Mouse (Mus musculus) skeletal muscle tissue, adult 2 months (tissue): ENCODE results near the gene Micall1.
A peak's percentile ranks its signal among the peaks of the same experiment; 100 is the strongest.

Experiments used
- DNase-seq: peaks from one replicate; pipeline ENCODE4 v3.0.0-alpha.2; 2012; ENCODE audit warnings: low read depth, low spot score

The Micall1 gene

DNA sequence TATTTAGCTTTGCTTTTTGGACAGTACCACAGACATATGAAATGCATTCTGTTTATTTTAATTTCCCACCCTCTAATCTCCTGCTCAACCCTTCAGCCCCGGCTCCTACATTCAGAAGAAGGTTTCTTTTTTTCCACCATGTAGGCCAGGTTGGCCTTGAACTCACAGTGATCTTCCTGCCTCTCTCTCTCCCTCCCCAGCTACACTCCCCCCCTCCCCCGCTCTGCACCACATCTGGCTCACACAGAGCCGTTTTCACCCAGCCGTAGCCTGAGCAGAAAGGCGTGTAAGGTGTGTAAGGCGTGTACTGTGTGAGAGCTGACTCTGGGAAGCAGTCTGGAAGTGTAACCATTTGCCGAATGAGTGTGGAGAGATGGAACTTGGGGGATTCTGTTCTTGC is 20.6 kb downstream of the Micall1 start:
- no peak for DNase-seq

- DNase-seq: no peak
These were observed 22.1 kb downstream of the Micall1 start for GRCm38 (mm10) chr15:79130782-79131181.

- DNase-seq: peak; percentile 93
These were observed 22.7 kb downstream of the Micall1 start for GRCm38 (mm10) chr15:79131442-79131841.

DNA sequence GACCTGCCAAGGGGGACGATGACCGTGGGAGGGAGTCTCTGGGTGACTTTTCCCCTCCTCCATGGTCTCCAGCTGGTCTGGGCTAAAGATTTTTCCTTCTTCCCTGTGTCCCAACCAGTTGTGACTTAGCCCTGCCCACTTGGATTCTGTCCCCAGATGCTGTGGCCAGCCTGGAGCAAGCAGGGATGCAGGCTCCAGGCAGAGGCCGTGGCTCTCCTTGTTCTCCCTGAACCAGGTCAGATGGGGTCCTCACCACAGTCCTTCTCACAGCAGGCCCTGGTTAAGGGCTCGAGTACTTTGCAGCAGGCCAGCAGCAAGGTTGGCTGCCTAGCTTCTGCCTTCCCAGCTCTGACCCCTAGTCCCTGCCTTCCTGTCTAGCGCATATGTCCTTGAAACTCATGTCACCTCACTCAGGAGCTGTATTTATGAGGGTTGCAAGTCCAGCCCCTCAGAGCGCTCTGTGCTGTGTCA is 24.5 kb downstream of the Micall1 start:
- no peak for DNase-seq

DNA sequence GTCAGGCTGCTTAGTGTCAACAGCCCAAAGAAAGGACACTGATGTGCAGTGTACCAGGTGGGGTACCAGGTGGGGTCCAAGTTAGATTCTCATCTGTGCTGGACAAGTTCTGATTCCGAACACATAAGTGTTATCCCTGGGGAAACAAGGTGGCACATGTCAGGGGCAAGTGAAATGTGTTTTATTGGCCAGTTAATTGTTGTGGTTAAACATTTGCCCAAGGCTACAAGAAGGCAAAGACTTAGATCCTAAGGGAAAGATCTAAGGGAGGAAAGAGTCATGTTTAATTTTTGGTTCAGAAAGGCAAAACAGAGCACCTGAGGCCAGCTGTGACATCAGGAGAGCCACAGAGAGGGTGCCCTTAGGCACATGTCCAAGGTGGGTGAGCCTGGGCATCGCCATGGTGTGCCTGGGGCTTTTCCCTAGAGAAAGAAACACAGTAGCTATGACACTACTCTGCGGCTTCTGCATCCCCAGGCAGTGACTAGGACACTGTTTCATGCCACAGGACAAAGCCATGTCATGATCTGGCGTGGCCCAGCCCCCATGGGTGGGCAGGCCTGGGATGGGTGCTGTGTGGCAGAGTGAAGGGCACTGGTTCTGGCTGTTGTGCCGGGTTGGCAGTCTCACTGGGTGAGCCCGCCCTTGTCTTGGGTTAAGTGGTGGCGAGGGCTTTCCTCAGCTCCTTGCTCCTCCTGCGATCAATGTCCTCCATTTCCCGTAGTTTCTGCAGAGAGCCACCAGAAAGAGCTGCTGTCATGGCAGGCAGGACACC is 26.0 kb downstream of the Micall1 start:
- no peak for DNase-seq

- DNase-seq: no peak
These were observed 26.6 kb downstream of the Micall1 start for GRCm38 (mm10) chr15:79135332-79135731.

GRCm38 (mm10) chr15:79135783-79136575 is 27.3 kb downstream of the Micall1 start:
- DNase-seq: no peak

- DNase-seq: no peak
These were observed 30.9 kb downstream of the Micall1 start for GRCm38 (mm10) chr15:79139640-79140039.

- DNase-seq: peak; percentile 92
These were observed 32.3 kb downstream of the Micall1 start, which contains the start of the genes Polr2f and 1700088E04Rik for GRCm38 (mm10) chr15:79140866-79141565. Gene Polr2f, plus strand, starts transcription at chr15:79141009. Gene 1700088E04Rik, minus strand, starts transcription at chr15:79141253.

DNA sequence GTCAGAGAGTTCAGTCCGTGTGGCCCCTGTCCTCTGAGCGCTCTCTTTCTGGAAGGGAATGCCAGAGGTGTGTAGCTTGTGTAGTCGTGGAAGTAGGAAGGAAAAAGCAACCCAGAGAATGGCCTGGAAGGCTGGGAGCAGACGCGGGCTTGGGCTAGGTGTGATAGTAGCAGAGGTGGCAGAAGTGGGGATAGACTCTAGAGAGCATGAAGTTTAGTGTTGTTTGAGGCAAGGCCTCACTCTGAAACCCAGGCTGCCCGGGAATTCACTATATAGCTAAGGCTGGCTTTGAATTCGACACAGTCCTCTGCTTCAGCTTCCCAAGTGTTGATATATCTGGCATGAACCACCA is 32.8 kb downstream of the Micall1 start:
- DNase-seq: no peak

DNA sequence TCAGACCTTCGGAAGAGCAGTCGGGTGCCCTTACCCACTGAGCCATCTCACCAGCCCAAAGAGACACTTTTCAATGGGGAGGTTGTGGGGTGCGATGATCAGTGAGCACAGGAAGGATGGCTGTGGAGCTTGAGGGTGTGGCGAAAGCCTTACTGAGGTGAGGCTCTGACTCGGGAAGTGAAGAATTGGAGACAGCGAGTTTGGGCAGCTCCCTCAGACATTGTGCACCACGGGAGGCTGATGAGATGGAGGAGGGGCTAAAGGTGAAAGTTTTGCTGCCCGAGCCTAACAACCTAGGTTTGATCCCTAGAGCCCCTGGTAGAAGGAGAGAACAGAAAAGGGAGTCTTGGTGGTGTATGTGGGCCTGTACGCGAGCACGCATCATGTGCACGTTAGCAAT is 34.6 kb downstream of the Micall1 start:
- DNase-seq: no peak

DNA sequence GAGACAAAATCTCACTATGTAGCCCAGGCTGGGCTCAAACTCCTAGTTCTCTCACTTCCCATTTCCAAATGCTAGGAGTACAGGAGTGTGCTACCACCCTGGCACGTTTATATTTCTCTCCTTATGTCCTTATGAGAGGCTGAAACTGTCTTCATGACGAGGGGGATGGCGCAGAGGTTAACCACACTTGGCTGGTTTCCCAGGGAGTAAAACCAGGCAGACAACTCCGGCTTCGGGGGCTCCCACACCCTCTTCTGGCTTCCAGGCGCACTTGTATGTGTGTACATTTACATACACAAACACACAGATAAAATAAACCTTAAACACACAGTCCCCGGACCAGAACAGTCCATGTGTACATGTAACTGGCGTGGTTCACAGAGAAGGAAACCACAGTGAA is 35.3 kb downstream of the Micall1 start:
- DNase-seq: no peak

DNA sequence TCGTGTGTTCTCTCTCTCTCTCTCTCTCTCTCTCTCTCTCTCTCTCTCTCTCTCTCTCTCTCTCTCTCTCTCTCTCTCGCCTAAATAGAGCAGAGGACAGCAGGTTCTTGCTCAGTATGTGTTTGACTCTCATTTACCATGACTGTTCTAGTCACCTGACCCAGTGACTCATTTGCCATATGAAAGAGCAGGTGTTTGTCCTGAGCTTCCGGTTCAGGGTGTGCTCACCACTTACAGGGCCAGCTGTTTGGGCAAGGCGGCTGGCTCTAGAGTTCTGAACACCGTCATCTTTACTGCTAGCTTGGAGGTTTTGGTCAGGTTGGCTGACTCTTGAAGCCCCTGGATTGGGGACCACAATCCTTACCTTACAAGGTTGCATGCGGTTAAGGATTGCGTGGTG is 36.8 kb downstream of the Micall1 start:
- no peak for DNase-seq

- DNase-seq: peak; percentile 74
These were observed 39.8 kb downstream of the Micall1 start for GRCm38 (mm10) chr15:79148533-79148932.

GRCm38 (mm10) chr15:79151881-79152280 is 43.2 kb downstream of the Micall1 start:
- DNase-seq: no peak

- no peak for DNase-seq
These were observed 44.0 kb downstream of the Micall1 start for GRCm38 (mm10) chr15:79152709-79153108.

- DNase-seq: no peak
These were observed 46.9 kb downstream of the Micall1 start for GRCm38 (mm10) chr15:79155572-79155971.

DNA sequence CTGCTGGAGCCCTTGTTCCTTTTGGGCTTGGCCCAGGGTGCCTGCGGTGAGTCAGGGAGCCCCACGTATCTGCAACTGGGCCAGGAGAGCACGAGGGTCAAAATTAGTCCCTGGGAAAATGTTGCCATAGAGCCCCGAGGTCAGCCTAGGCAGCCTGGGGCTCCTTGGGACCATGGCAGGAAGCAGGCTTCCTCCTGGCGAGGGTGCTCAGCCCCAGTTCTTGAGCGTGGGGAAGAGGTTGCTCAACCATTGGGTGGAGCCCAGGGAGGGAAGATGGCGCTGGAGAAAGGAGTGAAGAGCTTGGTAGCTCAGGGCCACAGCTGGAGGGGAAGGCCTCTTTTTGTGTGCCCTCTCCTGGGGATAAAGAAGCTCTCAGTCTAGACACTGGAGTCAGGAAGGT is 53.6 kb downstream of the Micall1 start:
- no peak for DNase-seq

DNA sequence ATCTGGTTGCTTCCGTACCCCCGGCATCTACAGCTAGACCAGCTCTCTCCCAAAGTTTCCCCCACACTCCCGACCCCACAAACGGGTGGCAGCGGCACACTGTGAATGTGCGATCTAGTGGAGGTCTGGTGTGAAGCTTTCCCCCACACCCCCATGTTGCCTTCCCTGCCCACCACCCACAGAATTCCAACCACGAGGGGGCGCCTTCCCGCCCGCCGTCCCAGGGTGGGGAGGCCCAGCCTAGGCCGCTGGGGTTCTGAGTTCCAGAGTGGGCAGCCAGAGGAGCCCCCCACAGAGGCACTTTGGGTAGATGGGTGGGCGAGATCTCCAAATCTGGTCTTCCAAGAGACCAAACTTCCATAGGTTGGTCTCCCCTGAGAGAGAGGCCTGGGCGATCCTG is 54.1 kb downstream of the Micall1 start:
- no peak for DNase-seq

DNA sequence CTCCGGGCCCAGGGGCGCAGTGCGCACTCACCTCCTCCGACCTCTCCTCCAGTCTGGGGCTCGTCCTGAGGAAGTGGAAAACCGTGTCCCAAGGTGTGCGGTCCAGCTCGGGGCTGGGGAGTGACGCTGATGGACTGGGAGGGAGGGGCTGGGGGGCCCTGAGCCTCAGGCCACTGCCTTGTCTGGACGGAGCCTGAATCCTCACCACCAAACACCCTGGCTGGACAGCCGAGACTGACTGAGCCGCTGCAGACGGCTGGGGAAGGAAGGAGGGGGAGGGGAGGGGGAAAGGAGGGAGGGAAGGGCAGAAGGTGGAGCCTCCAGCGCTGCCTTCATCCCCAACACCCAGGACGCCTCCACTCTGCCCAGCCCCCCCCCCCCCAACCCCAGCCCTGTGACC is 55.6 kb downstream of the Micall1 start:
- DNase-seq: no peak

GRCm38 (mm10) chr15:79165140-79165539 is 56.4 kb downstream of the Micall1 start, which contains the start of gene Sox10:
Gene Sox10, minus strand, starts transcription at chr15:79165240.
- DNase-seq: no peak

DNA sequence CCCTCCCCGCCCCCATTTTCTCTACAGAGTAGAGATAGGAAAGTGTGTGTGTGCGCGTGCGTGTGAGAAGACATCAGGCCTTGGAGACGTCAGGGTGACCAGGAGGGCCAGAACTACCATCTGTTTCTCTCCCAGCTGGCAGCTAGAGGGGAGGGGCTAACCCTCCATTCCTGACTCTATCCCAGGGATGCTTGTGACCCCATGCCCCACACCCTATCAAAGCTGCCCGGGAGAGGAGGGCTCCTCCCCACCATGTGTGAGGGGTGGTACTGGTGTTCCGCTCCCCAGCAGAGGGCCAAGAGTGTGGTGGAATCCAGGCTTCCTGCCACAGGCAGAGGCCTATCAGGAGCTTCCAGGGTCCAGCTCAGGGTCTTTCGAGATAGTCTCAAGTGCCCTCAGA is 58.0 kb downstream of the Micall1 start:
- no peak for DNase-seq
